Mouse (Mus musculus): ENCODE data around the gene Sec61a2. TPM values are rescaled to one million over a fixed set of nuclear protein-coding genes. Genes with fewer than 3 reads are reported as not detected.
A peak's percentile ranks its signal among the peaks of the same experiment; 100 is the strongest.

The Sec61a2 gene
- total and polyA plus RNA-seq, 3 experiments = 13.9 to 32.3 TPM; not detected in 1

- TF ChIP-seq GATA1 (IDR thresholded peaks at IDR 0.05; ENCODE audit: low read depth, low read length) (no peak), BHLHE40 (IDR thresholded peaks at IDR 0.05; ENCODE audit: borderline replicate concordance, low read depth, low read length) (no peak), MAX (IDR thresholded peaks at IDR 0.05; ENCODE audit: low read length) (no peak), CHD1 (IDR thresholded peaks at IDR 0.05; ENCODE audit: low read depth, low read length) (no peak), NELFE (IDR thresholded peaks at IDR 0.05; ENCODE audit: low read depth, low read length) (no peak), MYC (IDR thresholded peaks at IDR 0.05; ENCODE audit: low read depth, low read length) (no peak), MXI1 (IDR thresholded peaks at IDR 0.05; ENCODE audit: low read depth, low read length) (no peak), SIN3A (IDR thresholded peaks at IDR 0.05; ENCODE audit: low read length) (no peak), KAT2A (conservative IDR thresholded peaks at IDR 0.05; ENCODE audit: low read depth, low read length) (no peak)
- Histone ChIP-seq H3K9me3 (replicated peaks; ENCODE audit: insufficient read depth, low read length) (no peaks in the 10 kb centered on the region), H3K36me3 (ENCODE audit: control insufficient read depth in 1 of 2, insufficient read depth in 2 of 2, low read length in 2 of 2) (peaks cover 0 to 16% of the 10 kb centered on the region in 2 experiments; a peak in 2 of 4 replicates), H3K27ac (ENCODE audit: control insufficient read depth, low read depth, low read length) (peak overlapping the region; percentile 78), H3K79me2 (ENCODE audit: control insufficient read depth, insufficient read depth, low read length, poor library complexity) (no peaks in the 10 kb centered on the region), H3K4me3 (ENCODE audit: control insufficient read depth in 1 of 2, insufficient read depth in 1 of 2, low read depth in 2 of 2, low read length in 2 of 2) (no peak overlapping the region), H3K4me1 (ENCODE audit: control insufficient read depth in 1 of 2, insufficient read depth in 2 of 2, low read length in 2 of 2) (peaks cover 16% of the 10 kb centered on the region in 2 experiments), H3K9ac (ENCODE audit: control insufficient read depth, low read depth, low read length, poor library complexity, severe bottlenecking) (no peak overlapping the region), H3K27me3 (ENCODE audit: control insufficient read depth in 1 of 2, insufficient read depth in 2 of 2, low read length in 2 of 2) (no peaks in the 10 kb centered on the region)
- DNase-seq (ENCODE audit: low read depth, low spot score) = no peak
Observed at GRCm38 (mm10) chr2:5931938-5932337, 36.7 kb upstream of the Sec61a2 start.

GRCm38 (mm10) chr2:5930291-5931054, 35.2 kb upstream of the Sec61a2 start:
- peaks cover 16% of the 10 kb centered on the region in 2 experiments for H3K4me1 ChIP-seq (ENCODE audit: control insufficient read depth in 1 of 2, insufficient read depth in 2 of 2, low read length in 2 of 2)
- no peaks in the 10 kb centered on the region for H3K27me3 ChIP-seq (ENCODE audit: control insufficient read depth in 1 of 2, insufficient read depth in 2 of 2, low read length in 2 of 2)
- H3K9ac ChIP-seq (ENCODE audit: control insufficient read depth, low read depth, low read length, poor library complexity, severe bottlenecking) = peak overlapping the region; percentile 45
- peak overlapping the region in 1 of 2 experiments; percentile 36; a peak in 3 of 4 replicates for H3K4me3 ChIP-seq (ENCODE audit: control insufficient read depth in 1 of 2, insufficient read depth in 1 of 2, low read depth in 2 of 2, low read length in 2 of 2)
- no peaks in the 10 kb centered on the region for H3K79me2 ChIP-seq (ENCODE audit: control insufficient read depth, insufficient read depth, low read length, poor library complexity)
- peaks cover 0 to 16% of the 10 kb centered on the region in 2 experiments; a peak in 2 of 4 replicates for H3K36me3 ChIP-seq (ENCODE audit: control insufficient read depth in 1 of 2, insufficient read depth in 2 of 2, low read length in 2 of 2)
- peak overlapping the region; percentile 78 for H3K27ac ChIP-seq (ENCODE audit: control insufficient read depth, low read depth, low read length)
- TF ChIP-seq EP300 (IDR thresholded peaks at IDR 0.05; ENCODE audit: low read depth in 1 of 2, low read length in 2 of 2) = peak; percentile 91 to 93
- peak; percentile 48; the same call in 1 of the 2 replicates for TF ChIP-seq TAL1 (IDR thresholded peaks at IDR 0.05; ENCODE audit: low read length)
- peak; percentile 61 for TF ChIP-seq MYB (IDR thresholded peaks at IDR 0.05; ENCODE audit: low read depth, low read length)
- TF ChIP-seq RAD21 (IDR thresholded peaks at IDR 0.05; ENCODE audit: low read depth, low read length) = no peak
- no peak for TF ChIP-seq UBTF (IDR thresholded peaks at IDR 0.05; ENCODE audit: borderline replicate concordance, insufficient read depth, low read depth, low read length)
- peak; percentile 52; the same call in 1 of the 2 replicates for TF ChIP-seq SIN3A (IDR thresholded peaks at IDR 0.05; ENCODE audit: low read length)
- peak; percentile 43; the same call in 1 of the 2 replicates for TF ChIP-seq ETS1 (IDR thresholded peaks at IDR 0.05; ENCODE audit: low read depth, low read length)
- peak; percentile 91 for TF ChIP-seq TCF12 (IDR thresholded peaks at IDR 0.05; ENCODE audit: low read depth, low read length)
- no peak for TF ChIP-seq ZNF384 (IDR thresholded peaks at IDR 0.05; ENCODE audit: low read depth, low read length)
- TF ChIP-seq POLR2AphosphoS2 (IDR thresholded peaks at IDR 0.05; ENCODE audit: low read length) = no peak
- TF ChIP-seq POLR2A (IDR thresholded peaks at IDR 0.05; ENCODE audit: control insufficient read depth in 1 of 2, insufficient read depth in 1 of 2, low read depth in 1 of 2, low read length in 2 of 2, poor library complexity in 1 of 2) = 0 out of 4 replicates have a peak, but pooled peaks of 1 of the 2 experiments have one; percentile 32
- peak; percentile 22; the same call in 1 of the 2 replicates for TF ChIP-seq ELF1 (IDR thresholded peaks at IDR 0.05; ENCODE audit: low read depth, low read length)
- no peak for TF ChIP-seq MEF2A (IDR thresholded peaks at IDR 0.05; ENCODE audit: extremely low read depth, insufficient replicate concordance, low read depth, low read length, poor library complexity, severe bottlenecking)
- TF ChIP-seq TBP (IDR thresholded peaks at IDR 0.05; ENCODE audit: low read depth, low read length) = peak; percentile 64
- no peak for TF ChIP-seq NRF1 (IDR thresholded peaks at IDR 0.05; ENCODE audit: insufficient read depth, low read depth, low read length, poor library complexity, severe bottlenecking)
- peak; percentile 91 for TF ChIP-seq GATA1 (IDR thresholded peaks at IDR 0.05; ENCODE audit: low read depth, low read length)
- TF ChIP-seq JUND (IDR thresholded peaks at IDR 0.05; ENCODE audit: low read depth, low read length) = no peak
- no peak for TF ChIP-seq E2F4 (IDR thresholded peaks at IDR 0.05; ENCODE audit: borderline replicate concordance, low read depth, low read length)
- TF ChIP-seq MYC (IDR thresholded peaks at IDR 0.05; ENCODE audit: low read depth, low read length) = peak; percentile 22; the same call in 1 of the 2 replicates
- H3K9me3 ChIP-seq (replicated peaks; ENCODE audit: insufficient read depth, low read length) = no peaks in the 10 kb centered on the region
- peak; percentile 88 for DNase-seq (ENCODE audit: low read depth, low spot score)

Data from MEL (cell line).